Comparison of ENCODE assay signal across 26 mouse cellular contexts in genomic region chr7:101355551-101356100, GRCm38 (mm10). TPM values are rescaled to one million over a fixed set of nuclear protein-coding genes. Genes with fewer than 3 reads are reported as not detected.
A peak's percentile ranks its signal among the peaks of the same experiment; 100 is the strongest.
DNase-seq lines count a peak whose midpoint lies in the region; ATAC-seq and TF ChIP-seq lines count a peak whose summit lies in the region.
"Had no signal": no experiment of that assay in that cellular context is flagged by ENCODE, and none has a peak within 500 bp of the region (broad histone marks: within the 10 kb centered on the region; RNA-seq: fewer than 3 reads in every experiment).

No protein-coding gene starts in this region.

- intact Hi-C loops in heart, adult 2 months (cut with DNase I) = no loop called here

- H3K36me3 ChIP-seq in megakaryocyte, embryonic 14.5 days (replicated peaks; ENCODE audit: low read length) = peaks cover 76% of the 10 kb centered on the region
- no peaks in the 10 kb centered on the region for H3K36me3 ChIP-seq in heart, adult 2 months (ENCODE audit: control insufficient read depth, insufficient read depth, low read length)
- H3K36me3 ChIP-seq: embryonic facial prominence, embryonic 10.5 days; embryonic facial prominence, embryonic 12.5 days; forebrain, embryonic 15.5 days had no signal

- peak; percentile 70 to 71 for DNase-seq in spleen, postnatal 36 days (ENCODE audit: low spot score in 2 of 2)
- no peak for DNase-seq in spleen, postnatal 14 days (ENCODE audit: low spot score in 2 of 2)
- DNase-seq in heart, adult 2 months = no peak
- DNase-seq in adrenal gland, adult 2 months = no peak
- DNase-seq: adrenal gland, postnatal 10 days; adrenal gland, postnatal 25 days; cerebellum, adult 11-12 months; cerebellum, adult 2 months; cerebellum, adult 9-10 months; cerebellum, postnatal 10 days; cerebellum, postnatal 25 days; forebrain, postnatal 0 days had no signal

- no peak for TF ChIP-seq EP300 in heart, adult 2 months (IDR thresholded peaks at IDR 0.05; ENCODE audit: insufficient read depth, low read depth, low read length)

- ATAC-seq in megakaryocyte, adult 5-6 weeks (ENCODE audit: poor library complexity, severe bottlenecking) = no peak
- ATAC-seq: activated CD4-positive, CD25-positive, alpha-beta regulatory T cell, adult 4 months; CD4-positive, CD25-positive, alpha-beta regulatory T cell, adult 4 months; forebrain, embryonic 13.5 days; forebrain, embryonic 15.5 days; forebrain, postnatal 0 days; Patski had no signal

- no peak for TF ChIP-seq POLR2A in bone marrow, adult 2 months (IDR thresholded peaks at IDR 0.05; ENCODE audit: borderline replicate concordance, control insufficient read depth, low read depth, low read length)
- TF ChIP-seq POLR2A in heart, adult 2 months (IDR thresholded peaks at IDR 0.05; ENCODE audit: insufficient read depth, low read depth, low read length) = no peak

- WGBS in bone marrow, adult 2 months = 72% methylated on average over 6 of the region's 6 CpGs
- WGBS in heart, adult 2 months = 89% methylated on average over 6 of the region's 6 CpGs

- H3K27me3 ChIP-seq in megakaryocyte, embryonic 14.5 days (replicated peaks) = no peaks in the 10 kb centered on the region
- H3K27me3 ChIP-seq in heart, adult 2 months (ENCODE audit: control insufficient read depth, insufficient read depth, low read length) = no peaks in the 10 kb centered on the region
- H3K27me3 ChIP-seq: CH12.LX; embryonic facial prominence, embryonic 12.5 days; forebrain, embryonic 13.5 days; forebrain, embryonic 15.5 days; Patski had no signal

- no peak for TF ChIP-seq CTCF in bone marrow, adult 2 months (IDR thresholded peaks at IDR 0.05; ENCODE audit: control insufficient read depth, insufficient read depth, low read length)
- no peak for TF ChIP-seq CTCF in heart, adult 2 months (IDR thresholded peaks at IDR 0.05)

- H3K9me3 ChIP-seq in megakaryocyte, embryonic 14.5 days = no peaks in the 10 kb centered on the region
- H3K9me3 ChIP-seq: embryonic facial prominence, embryonic 10.5 days; embryonic facial prominence, embryonic 12.5 days; forebrain, embryonic 13.5 days; forebrain, embryonic 15.5 days; G1E had no signal

- H3K4me3 ChIP-seq in megakaryocyte, embryonic 14.5 days (replicated peaks) = peak overlapping the region; percentile 46
- no peak overlapping the region for H3K4me3 ChIP-seq in bone marrow, adult 2 months (replicated peaks; ENCODE audit: control insufficient read depth, low read depth, low read length)
- H3K4me3 ChIP-seq in heart, adult 2 months = no peak overlapping the region
- H3K4me3 ChIP-seq: embryonic facial prominence, embryonic 10.5 days; embryonic facial prominence, embryonic 12.5 days; forebrain, embryonic 13.5 days; forebrain, embryonic 15.5 days had no signal

- H3K79me2 ChIP-seq in heart, adult 2 months (replicated peaks; ENCODE audit: control insufficient read depth, insufficient read depth, low read length) = no peaks in the 10 kb centered on the region

- H3K27ac ChIP-seq in bone marrow, adult 2 months (ENCODE audit: control insufficient read depth, insufficient read depth, low read depth, low read length, poor library complexity) = peak overlapping the region; percentile 19; the same call in 1 of the 2 replicates
- H3K27ac ChIP-seq in heart, adult 2 months = no peak overlapping the region
- H3K27ac ChIP-seq: embryonic facial prominence, embryonic 10.5 days; embryonic facial prominence, embryonic 12.5 days; forebrain, embryonic 13.5 days; forebrain, embryonic 15.5 days had no signal

- H3K9ac ChIP-seq in heart, adult 2 months (ENCODE audit: low read depth, low read length) = no peak overlapping the region
- H3K9ac ChIP-seq: embryonic facial prominence, embryonic 12.5 days; forebrain, embryonic 13.5 days; forebrain, embryonic 15.5 days; forebrain, postnatal 0 days had no signal

- peaks cover 97% of the 10 kb centered on the region for H3K4me1 ChIP-seq in megakaryocyte, embryonic 14.5 days
- H3K4me1 ChIP-seq in bone marrow, adult 2 months (ENCODE audit: control insufficient read depth, insufficient read depth, low read length) = peaks cover 22% of the 10 kb centered on the region
- H3K4me1 ChIP-seq in heart, adult 2 months (ENCODE audit: control insufficient read depth, insufficient read depth, low read length) = peaks cover 2% of the 10 kb centered on the region; the same call in 1 of the 2 replicates
- H3K4me1 ChIP-seq: forebrain, embryonic 13.5 days; forebrain, embryonic 15.5 days had no signal

RNA-seq across cellular contexts. Expression of gene Arap1, which starts 7.8 kb away (rescaled TPM):
- 143 and 148 TPM in 2 replicates for polyA plus RNA-seq in megakaryocyte, embryonic 14.5 days (2012; ENCODE audit: insufficient read depth, low replicate concordance)
- 141 and 152 TPM in 2 replicates for total RNA-seq in megakaryocyte, adult 5-6 weeks (2015)
- total RNA-seq in megakaryocyte, adult 5-6 weeks (2017) = 211 and 245 TPM in 2 replicates
- polyA plus RNA-seq in bone marrow, adult 2 months (2011; ENCODE audit: insufficient read depth, insufficient read length, low replicate concordance, missing spikeins) = 86.0 and 162 TPM in 2 replicates
- total RNA-seq in heart, adult 2 months (2021) = 10 to 100 TPM; 30.1 to 32.6 TPM
- polyA plus RNA-seq in heart, adult 2 months (2012; rRNA removed) = 55.9 and 68.5 TPM in 2 replicates
- 10 to 100 TPM; 31.2 to 49.8 TPM for total RNA-seq in adrenal gland, adult 2 months (2021)
- polyA plus RNA-seq in adrenal gland, adult 2 months (2012; rRNA removed) = 58.4 and 60.7 TPM in 2 replicates

RNA-seq across cellular contexts. Expression of gene Stard10, which starts 38.7 kb away (rescaled TPM):
- polyA plus RNA-seq in megakaryocyte, embryonic 14.5 days (2012; ENCODE audit: insufficient read depth, low replicate concordance) = 236 and 315 TPM in 2 replicates
- total RNA-seq in megakaryocyte, adult 5-6 weeks (2015) = 22.3 and 23.9 TPM in 2 replicates
- total RNA-seq in megakaryocyte, adult 5-6 weeks (2017) = 8.2 and 8.4 TPM in 2 replicates
- 114 and 142 TPM in 2 replicates for polyA plus RNA-seq in bone marrow, adult 2 months (2011; ENCODE audit: insufficient read depth, insufficient read length, low replicate concordance, missing spikeins)
- 10 to 100 TPM; 53.1 to 62.2 TPM for total RNA-seq in heart, adult 2 months (2021)
- 113 and 141 TPM in 2 replicates for polyA plus RNA-seq in heart, adult 2 months (2012; rRNA removed)
- total RNA-seq in adrenal gland, adult 2 months (2021) = 10 to 100 TPM; 29.9 to 78.1 TPM
- 27.6 and 46.9 TPM in 2 replicates for polyA plus RNA-seq in adrenal gland, adult 2 months (2012; rRNA removed)
- total RNA-seq: G1E had no signal

RNA-seq across cellular contexts. Expression of gene Atg16l2, which starts 53.6 kb away (rescaled TPM):
- polyA plus RNA-seq in megakaryocyte, embryonic 14.5 days (2012; ENCODE audit: insufficient read depth, low replicate concordance) = 3.2 and 7.8 TPM in 2 replicates
- 16.2 and 20.2 TPM in 2 replicates for total RNA-seq in megakaryocyte, adult 5-6 weeks (2015)
- total RNA-seq in megakaryocyte, adult 5-6 weeks (2017) = 9.9 and 15.3 TPM in 2 replicates
- polyA plus RNA-seq in bone marrow, adult 2 months (2011; ENCODE audit: insufficient read depth, insufficient read length, low replicate concordance, missing spikeins) = 28.2 and 38.6 TPM in 2 replicates
- 1 to 10 TPM; 7.8 to 8.9 TPM for total RNA-seq in heart, adult 2 months (2021)
- polyA plus RNA-seq in heart, adult 2 months (2012; rRNA removed) = 22.8 and 27.1 TPM in 2 replicates
- total RNA-seq in adrenal gland, adult 2 months (2021) = 10 to 100 TPM; 17.7 to 22.3 TPM
- 17.5 and 19.5 TPM in 2 replicates for polyA plus RNA-seq in adrenal gland, adult 2 months (2012; rRNA removed)

RNA-seq across cellular contexts. Expression of gene Gm45837, which starts 55.1 kb away (rescaled TPM):
- polyA plus RNA-seq in megakaryocyte, embryonic 14.5 days (2012; ENCODE audit: insufficient read depth, low replicate concordance) = 1.4 TPM in 1 of 2 replicates, not detected in the other
- total RNA-seq in megakaryocyte, adult 5-6 weeks (2015) = 10.2 TPM in 1 of 2 replicates, not detected in the other
- total RNA-seq in megakaryocyte, adult 5-6 weeks (2017) = 35.6 TPM in 1 of 2 replicates, not detected in the other
- 5.7 and 43.8 TPM in 2 replicates for polyA plus RNA-seq in bone marrow, adult 2 months (2011; ENCODE audit: insufficient read depth, insufficient read length, low replicate concordance, missing spikeins)
- total RNA-seq in heart, adult 2 months (2021) = not detected
- not detected in 2 replicates for polyA plus RNA-seq in heart, adult 2 months (2012; rRNA removed)
- not detected for total RNA-seq in adrenal gland, adult 2 months (2021)
- polyA plus RNA-seq in adrenal gland, adult 2 months (2012; rRNA removed) = 0.29 and 0.93 TPM in 2 replicates
- total RNA-seq: forebrain, postnatal 0 days; G1E had no signal
- polyA plus RNA-seq: embryonic facial prominence, embryonic 10.5 days; embryonic facial prominence, embryonic 12.5 days; embryonic facial prominence, embryonic 14.5 days; forebrain, embryonic 11.5 days; forebrain, embryonic 13.5 days; forebrain, embryonic 15.5 days; forebrain, postnatal 0 days had no signal

Comparison
In these comparisons a context has a peak if more than half of its experiments do, and no peak if none do; other contexts are left out.
1. DNase-seq: peak in spleen, postnatal 36 days (2 of 2); none in spleen, postnatal 14 days (0 of 2), heart, adult 2 months (0 of 2) and adrenal gland, adult 2 months (single experiment).